Mouse (Mus musculus) adrenal gland, adult 2 months (tissue): ENCODE measurements around the gene Gps1. TPM values are rescaled to one million over a fixed set of nuclear protein-coding genes. Genes with fewer than 3 reads are reported as not detected.
"Not testable (repeated sequence)": the region's sequence is repeated elsewhere in the genome, so short reads cannot be mapped to it uniquely, and the experiment has no call there.

Experiments used
- DNase-seq: peaks from one replicate; pipeline ENCODE4 v3.0.0; 2021
- polyA plus RNA-seq: library from polyadenylated mRNA; depleted of rRNA; stranded (reverse); fragments of >200 nt; gene quantifications from 2 replicates; pipeline ENCODE4 v1.2.3, GENCODE M21; 2012
- total RNA-seq, 2 experiments: library from RNA; stranded (reverse); gene quantifications; 2 replicates each; pipeline ENCODE4 v1.2.3; 2021

Gene Gps1
- total and polyA plus RNA-seq, 3 experiments = 113 to 178 (median 141) TPM

GRCm38 (mm10) chr11:120783426-120784063, 527 bp upstream of the Gps1 start:
- DNase-seq = no peak

- no peak for DNase-seq
Observed at GRCm38 (mm10) chr11:120785145-120785544, 1.1 kb downstream of the Gps1 start.

- DNase-seq = not testable (repeated sequence)
Observed at GRCm38 (mm10) chr11:120788460-120788859, 4.4 kb downstream of the Gps1 start.

- DNase-seq = no peak
Observed at GRCm38 (mm10) chr11:120789355-120789754, 5.3 kb downstream of the Gps1 start.

GRCm38 (mm10) chr11:120789810-120790209, 5.7 kb downstream of the Gps1 start:
- DNase-seq = no peak

DNA sequence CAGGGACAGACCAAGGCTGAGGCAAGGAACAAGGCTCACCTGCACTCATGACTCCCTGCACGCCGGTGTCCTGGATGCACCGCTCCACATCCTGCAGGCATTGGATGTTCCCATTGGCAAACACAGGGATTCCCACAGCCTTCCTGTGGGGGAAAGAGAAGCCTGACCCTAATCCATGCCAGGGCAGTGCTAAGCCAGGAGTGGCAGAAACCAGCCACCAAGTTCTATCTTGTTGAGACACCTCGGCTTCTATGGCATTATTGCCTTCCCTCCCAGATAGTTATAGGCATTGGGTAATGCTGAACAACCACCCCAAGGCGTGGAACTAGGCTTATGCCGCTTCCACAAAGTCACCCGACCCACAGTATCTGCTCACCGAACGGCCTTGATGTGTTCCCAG, 8.6 kb downstream of the Gps1 start:
- DNase-seq = no peak

DNA sequence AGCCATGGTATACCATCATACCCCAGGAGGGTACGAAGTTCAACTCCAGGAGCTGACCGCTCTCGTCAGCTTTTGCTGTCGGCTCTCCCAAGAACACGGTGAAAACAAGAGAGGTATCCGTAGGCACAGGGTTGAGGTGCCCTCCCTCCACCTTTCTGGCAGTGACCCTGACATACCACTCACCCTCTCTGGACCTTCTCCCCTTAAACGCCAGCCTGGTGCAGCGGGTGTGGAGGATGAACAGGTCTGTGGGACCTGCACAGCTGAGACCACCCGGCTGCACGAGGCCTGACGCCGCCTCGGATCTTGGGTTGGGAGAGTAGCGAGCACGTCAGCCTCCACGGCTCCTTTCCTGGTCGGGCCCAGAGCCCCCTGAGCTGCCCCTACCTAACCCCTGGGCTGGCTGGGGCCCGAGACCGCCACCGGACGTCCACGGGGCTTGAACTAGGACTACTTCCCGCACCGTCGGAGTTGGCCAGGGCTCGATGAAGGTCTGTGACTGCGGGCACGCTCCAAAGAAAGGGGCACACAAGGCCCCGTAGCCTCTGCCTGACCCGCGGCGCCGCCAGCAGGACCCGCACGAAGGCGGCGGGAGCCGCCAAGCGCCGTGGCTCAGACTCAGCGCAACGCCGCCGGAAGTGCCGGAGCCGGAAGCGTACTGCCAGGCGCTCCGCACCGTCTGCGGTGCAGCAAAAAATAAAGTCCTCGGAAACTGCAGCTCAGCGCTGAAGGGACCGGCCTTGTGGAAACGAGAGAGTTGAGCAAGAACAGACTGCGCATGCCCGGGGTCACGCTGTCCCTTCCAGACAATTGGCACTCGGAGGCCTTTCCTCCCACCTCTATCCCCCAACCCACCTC, 11.9 kb downstream of the Gps1 start, which contains the start of gene Dus1l:
TSS of gene Dus1l (minus strand) at position 648 of the 858 bp plus-strand sequence.
- peak; percentile 97 for DNase-seq

- no peak for DNase-seq
Observed at GRCm38 (mm10) chr11:120796614-120796946, 12.5 kb downstream of the Gps1 start.

GRCm38 (mm10) chr11:120798244-120798643, 14.2 kb downstream of the Gps1 start:
- DNase-seq = no peak

- no peak for DNase-seq
Observed at GRCm38 (mm10) chr11:120799316-120799890, 15.3 kb downstream of the Gps1 start.

- peak; percentile 94 for DNase-seq
Observed at GRCm38 (mm10) chr11:120800061-120800904, 16.2 kb downstream of the Gps1 start.

GRCm38 (mm10) chr11:120804274-120804673, 20.2 kb downstream of the Gps1 start:
- DNase-seq = no peak

DNA sequence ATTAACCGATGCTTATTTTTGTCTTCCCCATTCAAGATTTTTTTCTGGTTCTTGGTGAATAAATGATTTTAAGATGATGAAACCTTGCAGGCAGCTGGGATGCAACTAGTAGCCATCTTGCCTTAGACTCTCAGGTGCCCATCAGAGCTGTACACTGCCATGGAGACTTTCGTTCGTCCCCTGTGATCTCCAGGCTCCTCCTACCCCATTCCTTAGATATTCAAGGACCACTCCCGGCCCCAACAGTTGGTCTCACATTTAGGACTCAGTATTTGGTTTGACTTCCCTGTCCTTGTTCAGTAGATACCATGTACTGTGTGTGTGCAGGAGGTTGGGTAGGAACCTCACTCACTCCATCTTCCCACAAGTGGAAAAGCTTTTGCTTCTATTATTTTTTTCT, 20.7 kb downstream of the Gps1 start:
- no peak for DNase-seq

DNA sequence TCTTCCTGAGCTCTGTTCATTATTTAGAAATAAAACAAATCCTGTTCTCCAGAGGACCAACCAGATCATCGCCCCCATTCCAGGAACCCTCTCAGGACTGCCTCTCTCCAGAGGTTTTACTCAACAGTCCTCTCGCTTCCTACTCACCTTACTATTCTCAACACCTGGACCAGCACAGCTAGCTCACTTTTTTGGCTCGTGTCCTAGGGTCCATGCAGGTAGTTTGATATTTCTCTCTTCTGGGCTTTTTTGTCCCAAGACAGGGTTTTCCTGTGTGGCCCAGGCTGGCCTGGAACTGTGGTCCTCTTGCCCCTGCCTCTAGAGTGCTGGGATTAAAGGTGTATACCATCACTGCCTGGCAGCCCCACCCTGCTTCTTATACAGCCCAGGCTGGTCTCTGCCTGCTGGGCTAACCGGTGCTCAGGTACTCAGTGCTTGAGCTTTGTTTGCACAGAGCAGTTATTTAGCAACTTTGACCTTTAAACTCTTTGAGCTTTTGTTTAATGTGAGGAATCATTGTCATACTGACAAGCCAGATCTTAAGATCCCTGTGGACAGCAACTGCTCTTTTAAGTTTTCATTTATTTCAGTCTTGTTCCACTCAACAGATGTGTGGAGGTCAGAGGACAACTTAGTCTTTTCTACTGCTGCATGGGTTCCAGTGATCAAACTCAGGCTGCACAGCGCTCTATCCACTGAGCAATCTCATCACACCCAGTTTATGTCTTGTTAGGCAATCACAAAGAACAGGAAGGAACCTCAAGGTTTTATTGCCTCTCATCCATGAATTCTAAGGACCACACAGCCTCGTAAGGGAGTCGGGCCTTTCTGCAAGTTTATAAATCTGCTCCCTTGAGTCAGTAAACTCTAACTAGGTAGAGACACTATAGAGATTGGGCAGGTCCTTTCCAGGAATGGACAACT, 21.6 kb downstream of the Gps1 start:
- DNase-seq = no peak

DNA sequence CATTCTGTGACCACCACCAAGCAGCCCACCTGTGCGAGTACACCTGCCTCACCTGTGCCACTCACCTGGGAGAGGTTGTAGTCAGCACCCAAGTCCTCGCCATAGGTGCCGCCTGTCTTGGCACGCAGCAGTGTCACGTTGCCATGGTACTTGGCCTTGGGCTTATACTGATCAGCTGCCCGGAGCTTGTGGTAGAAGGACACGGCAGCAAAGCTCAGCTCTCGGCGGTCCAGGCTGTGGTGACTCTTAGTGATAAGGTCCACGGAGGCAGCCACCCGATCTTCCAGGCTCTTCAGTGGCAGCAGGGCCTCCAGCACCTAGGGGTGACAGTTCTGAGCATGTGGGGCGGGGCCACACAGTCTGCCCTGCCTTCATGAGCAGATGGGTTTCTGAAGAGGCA, 23.9 kb downstream of the Gps1 start:
- DNase-seq = peak; percentile 58

- no peak for DNase-seq
Observed at GRCm38 (mm10) chr11:120812068-120812467, 28.0 kb downstream of the Gps1 start.

DNA sequence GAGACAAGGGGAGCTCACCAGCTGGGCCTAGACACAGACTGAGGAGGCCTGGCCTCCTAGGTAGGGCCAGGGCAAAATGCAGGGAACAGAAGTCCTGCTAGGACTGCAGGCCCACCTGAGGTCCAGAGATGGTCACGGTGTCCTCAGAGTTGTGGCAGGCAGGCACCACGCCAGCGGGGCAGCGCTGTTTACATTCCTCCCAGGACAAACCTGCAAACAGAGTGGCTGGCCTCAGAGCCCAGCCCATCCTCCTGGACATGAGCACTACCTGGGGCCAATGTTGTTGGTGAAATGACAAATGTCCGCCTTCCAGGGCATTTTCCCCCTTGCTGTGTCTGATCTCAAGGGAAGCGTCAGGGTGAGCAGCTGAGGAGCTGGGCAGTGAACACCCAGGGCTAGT, 33.3 kb downstream of the Gps1 start:
- DNase-seq = no peak

GRCm38 (mm10) chr11:120818251-120818650, 34.2 kb downstream of the Gps1 start:
- DNase-seq = no peak

GRCm38 (mm10) chr11:120819556-120819955, 35.5 kb downstream of the Gps1 start:
- DNase-seq = no peak

DNA sequence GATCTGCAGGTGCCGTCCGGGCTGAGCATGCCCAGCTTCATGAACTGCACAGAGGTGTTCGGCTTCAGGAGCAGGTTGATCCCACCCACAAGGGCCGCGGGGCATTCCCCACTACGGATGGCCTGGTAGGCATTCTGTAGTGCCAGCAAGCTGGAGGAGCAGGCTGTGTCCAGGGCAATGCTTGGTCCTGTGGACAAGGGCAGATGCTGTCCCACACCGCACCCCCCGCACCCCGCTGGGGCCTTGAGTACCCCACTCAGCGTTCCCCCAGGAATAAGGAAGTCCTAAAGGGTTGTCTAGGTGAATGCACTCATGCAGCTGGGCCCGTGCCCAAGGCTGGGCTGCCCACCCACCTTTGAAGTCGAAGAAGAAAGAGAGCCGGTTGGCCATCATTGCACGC, 36.5 kb downstream of the Gps1 start:
- no peak for DNase-seq
